Mouse (Mus musculus): ENCODE measurements at regions not wholly inside any gene's neighbourhood (a gene's known extent, or its start where the extent isn't known, plus 50 kb on each side); places are given as distances from the start of the nearest gene placed in this dataset.

GRCm38 (mm10) chr9:47962589-47962988, 199.2 kb upstream of the Nxpe4 start:
- TF ChIP-seq POLR2A (IDR thresholded peaks at IDR 0.05; ENCODE audit: extremely low read depth, insufficient read depth, low read length) (no peak), CTCF (IDR thresholded peaks at IDR 0.05; ENCODE audit: extremely low read depth, insufficient read depth, low read length) (no peak)
